ENCODE assay signal across 12 mouse cellular contexts in genomic region chr5:32328139-32328538, GRCm38 (mm10).
"Had no signal": no experiment of that assay in that cellular context is flagged by ENCODE, and none has a peak within 500 bp of the region (broad histone marks: within the 10 kb centered on the region; RNA-seq: fewer than 3 reads in every experiment).

No protein-coding gene starts in this region.

- H3K36me3 ChIP-seq: limb, embryonic 10.5 days; midbrain, embryonic 10.5 days; neural tube, embryonic 12.5 days had no signal

- H3K4me2 ChIP-seq: neural tube, embryonic 12.5 days had no signal

- DNase-seq: lung, adult 2 months; lung, postnatal 36 days; midbrain, embryonic 14.5 days; spleen, adult 18-20 months; thymus, adult 18-20 months; thymus, postnatal 14 days had no signal

- ATAC-seq: lung, postnatal 0 days had no signal

- H3K9me3 ChIP-seq: limb, embryonic 10.5 days; midbrain, embryonic 10.5 days; neural tube, embryonic 12.5 days had no signal

- H3K27ac ChIP-seq: left cerebral cortex, adult 2 months; limb, embryonic 10.5 days; liver, embryonic 14.5 days; midbrain, embryonic 10.5 days; neural tube, embryonic 12.5 days had no signal

- H3K27me3 ChIP-seq: neural tube, embryonic 12.5 days had no signal

- H3K4me3 ChIP-seq: left cerebral cortex, adult 2 months; limb, embryonic 10.5 days; midbrain, embryonic 10.5 days; neural tube, embryonic 12.5 days had no signal

- H3K4me1 ChIP-seq: limb, embryonic 10.5 days; midbrain, embryonic 10.5 days; neural tube, embryonic 12.5 days had no signal

- H3K9ac ChIP-seq: liver, embryonic 14.5 days; neural tube, embryonic 12.5 days had no signal
